Mouse (Mus musculus): ENCODE results near the gene Gm17677. TPM values are rescaled to one million over a fixed set of nuclear protein-coding genes. Genes with fewer than 3 reads are reported as not detected.

Gene Gm17677
- not detected in 2 replicates for total RNA-seq (2015)
- total RNA-seq (2017): not detected in 2 replicates

- ATAC-seq (replicated peaks; ENCODE audit: poor library complexity): no peak
Observed at GRCm38 (mm10) chr9:35740749-35741148, at the start of gene Gm17677. Gm17677 (plus strand) TSS chr9:35741049.

GRCm38 (mm10) chr9:35691924-35692323 is 48.9 kb upstream of the Gm17677 start:
- no peak for ATAC-seq (replicated peaks; ENCODE audit: poor library complexity)

- no peak for ATAC-seq (replicated peaks; ENCODE audit: poor library complexity)
Observed at GRCm38 (mm10) chr9:35707265-35707664, 33.6 kb upstream of the Gm17677 start.

- ATAC-seq (replicated peaks; ENCODE audit: poor library complexity): no peak
Observed at GRCm38 (mm10) chr9:35756843-35757242, 16.0 kb downstream of the Gm17677 start.

DNA sequence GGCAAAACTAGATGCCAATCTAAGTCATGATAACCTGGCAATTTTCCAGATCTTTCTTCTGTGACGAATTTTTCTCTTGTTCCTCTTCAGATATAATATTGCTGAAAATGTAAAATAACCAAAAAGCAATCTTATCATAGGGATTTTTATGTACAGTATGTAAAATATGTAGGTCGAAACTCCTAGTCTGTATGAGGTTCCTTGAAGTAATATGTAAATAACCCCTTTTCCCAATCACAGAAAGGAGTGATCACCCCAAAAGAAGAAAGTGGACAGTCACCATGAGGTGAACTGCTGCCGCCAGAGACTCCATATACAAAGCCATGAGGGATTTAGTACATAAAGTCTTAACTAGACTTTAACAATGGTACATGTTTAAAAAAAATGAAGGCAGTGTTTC is 37.2 kb downstream of the Gm17677 start, which contains the start of gene Gm17727:
Gm17727 (minus strand) TSS at position 101 of the 400 bp plus-strand sequence.
- no peak for ATAC-seq (replicated peaks; ENCODE audit: poor library complexity)

GRCm38 (mm10) chr9:35790001-35790400 is 49.2 kb downstream of the Gm17677 start, which contains the start of the genes Gm27235 and D730048I06Rik:
Gm27235 (minus strand) TSS chr9:35790101.
D730048I06Rik (minus strand) TSS chr9:35790112.
- no peak for ATAC-seq (replicated peaks; ENCODE audit: poor library complexity)

Other genes starting within 250 kb of the Gm17677 start
- not detected in 2 replicates for gene Gm1113, start 222.8 kb upstream of the Gm17677 start, total RNA-seq (2015)
- gene Gm1113, start 222.8 kb upstream of the Gm17677 start, total RNA-seq (2017): not detected in 2 replicates
- 0.05 TPM in 1 of 2 replicates, not detected in the other for gene Ddx25, start 182.5 kb upstream of the Gm17677 start, total RNA-seq (2015)
- gene Ddx25, start 182.5 kb upstream of the Gm17677 start, total RNA-seq (2017): 0.03 TPM in 1 of 2 replicates, not detected in the other
- 25.5 and 28.8 TPM in 2 replicates for gene Pus3, start 182.5 kb upstream of the Gm17677 start, total RNA-seq (2015)
- 22.3 and 23.7 TPM in 2 replicates for gene Pus3, start 182.5 kb upstream of the Gm17677 start, total RNA-seq (2017)
- gene Pate2, start 170.8 kb upstream of the Gm17677 start, total RNA-seq (2015): 0.57 TPM in 1 of 2 replicates, not detected in the other
- gene Pate2, start 170.8 kb upstream of the Gm17677 start, total RNA-seq (2017): 0.54 TPM in 1 of 2 replicates, not detected in the other
- gene Hyls1, start 170.7 kb upstream of the Gm17677 start, total RNA-seq (2015): 9.7 and 12.6 TPM in 2 replicates
- 12.7 and 14.1 TPM in 2 replicates for gene Hyls1, start 170.7 kb upstream of the Gm17677 start, total RNA-seq (2017)
- gene Pate4, start 129.1 kb upstream of the Gm17677 start, total RNA-seq (2015): not detected in 2 replicates
- not detected in 2 replicates for gene Pate4, start 129.1 kb upstream of the Gm17677 start, total RNA-seq (2017)
- gene Pate3, start 92.8 kb upstream of the Gm17677 start, total RNA-seq (2015): not detected in 2 replicates
- gene Pate3, start 92.8 kb upstream of the Gm17677 start, total RNA-seq (2017): not detected in 2 replicates
- gene Pate1, start 53.7 kb upstream of the Gm17677 start, total RNA-seq (2015): not detected in 2 replicates
- gene Pate1, start 53.7 kb upstream of the Gm17677 start, total RNA-seq (2017): not detected in 2 replicates
- not detected in 2 replicates for gene Gm17727, start 37.1 kb downstream of the Gm17677 start, total RNA-seq (2015)
- not detected in 2 replicates for gene Gm17727, start 37.1 kb downstream of the Gm17677 start, total RNA-seq (2017)
- gene Gm27235, start 49.1 kb downstream of the Gm17677 start, total RNA-seq (2015): not detected in 2 replicates
- not detected in 2 replicates for gene Gm27235, start 49.1 kb downstream of the Gm17677 start, total RNA-seq (2017)
- not detected in 2 replicates for gene D730048I06Rik, start 49.1 kb downstream of the Gm17677 start, total RNA-seq (2015)
- not detected in 2 replicates for gene D730048I06Rik, start 49.1 kb downstream of the Gm17677 start, total RNA-seq (2017)
- gene 9230110F15Rik, start 103.1 kb downstream of the Gm17677 start, total RNA-seq (2015): not detected in 2 replicates
- gene 9230110F15Rik, start 103.1 kb downstream of the Gm17677 start, total RNA-seq (2017): not detected in 2 replicates
- gene 9230113P08Rik, start 167.4 kb downstream of the Gm17677 start, total RNA-seq (2015): not detected in 2 replicates
- not detected in 2 replicates for gene 9230113P08Rik, start 167.4 kb downstream of the Gm17677 start, total RNA-seq (2017)

Measured in megakaryocyte progenitor cell, adult 5-6 weeks (primary cell).